Mouse (Mus musculus) kidney, embryonic 16.5 days (tissue): ENCODE results near the gene Stambpl1. TPM values are rescaled to one million over a fixed set of nuclear protein-coding genes. Genes with fewer than 3 reads are reported as not detected.

Experiments
- ATAC-seq: fragments of 200-750 bp; cut with Nextera tagmentation; 2 replicates; pipeline ENCODE4 v1.8.0; 2017; ENCODE audit warnings: moderate TSS enrichment; ENCODE audit not compliant: low FRiP score, low TSS enrichment
- H3K27ac ChIP-seq: fragments of 300-500 bp; sonication (generic); 2 replicates; pipeline ENCODE4 v1.5.1; 2014; ENCODE audit warnings: low read length
- H3K27me3 ChIP-seq: fragments of 300-500 bp; sonication (generic); 2 replicates; pipeline ENCODE4 v1.6.1; 2014; ENCODE audit warnings: low read length, control low read depth, mixed read lengths; ENCODE audit not compliant: insufficient read depth
- H3K36me3 ChIP-seq: fragments of 300-500 bp; sonication (generic); 2 replicates; pipeline ENCODE4 v1.6.1; 2014; ENCODE audit warnings: low read length, control low read depth, mixed read lengths; ENCODE audit not compliant: insufficient read depth
- H3K4me1 ChIP-seq: fragments of 300-500 bp; sonication (generic); 2 replicates; pipeline ENCODE4 v1.6.1; 2014; ENCODE audit warnings: low read length, control low read depth, mixed read lengths; ENCODE audit not compliant: insufficient read depth
- H3K4me2 ChIP-seq: fragments of 300-500 bp; sonication (generic); replicated peaks from 2 replicates; pipeline ENCODE4 v1.6.1; 2014; ENCODE audit warnings: low read depth, low read length
- H3K4me3 ChIP-seq: fragments of 300-500 bp; sonication (generic); 2 replicates; pipeline ENCODE4 v1.5.1; 2014; ENCODE audit warnings: mild to moderate bottlenecking, low read length
- H3K9ac ChIP-seq: fragments of 300-500 bp; sonication (generic); replicated peaks from 2 replicates; pipeline ENCODE4 v1.6.1; 2014; ENCODE audit warnings: low read length
- H3K9me3 ChIP-seq: fragments of 300-500 bp; sonication (generic); 2 replicates; pipeline ENCODE4 v1.6.1; 2016; ENCODE audit warnings: low read length, control low read depth
- WGBS: fragments of 180-500 bp; shearing (Covaris S2); extraction: QIAGEN DNeasy Blood & Tissue Kit; methylation state at CpG from one replicate; pipeline ENCODE4 v1.1.7; 2014; 5-methylcytosine and 5-hydroxymethylcytosine counted together
- polyA plus RNA-seq: library from polyadenylated mRNA; unstranded; fragments of >200 nt; fragmentation: Nextera tagmentation; extraction: Ambion mirVana; gene quantifications from 2 replicates; pipeline ENCODE4 v1.2.1, GENCODE M21; 2015

Stambpl1 gene
- polyA plus RNA-seq, 1 experiment from 2014 or later = 5.0 TPM

GRCm38 (mm10) chr19:34287656-34288415 is 95.8 kb downstream of the Stambpl1 start:
- WGBS = 69% methylated on average over 13 of the region's 13 CpGs
- H3K4me3 ChIP-seq = no peak overlapping the region
- no peak overlapping the region for H3K4me2 ChIP-seq
- H3K36me3 ChIP-seq = no peaks in the 10 kb centered on the region
- no peak overlapping the region for H3K27ac ChIP-seq
- peaks cover 4% of the 10 kb centered on the region; the same call in 1 of the 2 replicates for H3K4me1 ChIP-seq
- H3K27me3 ChIP-seq = 0 out of 2 replicates have a peak, but pooled peaks cover 4% of the 10 kb centered on the region
- ATAC-seq = no peak
- no peak overlapping the region for H3K9ac ChIP-seq
- H3K9me3 ChIP-seq = no peaks in the 10 kb centered on the region

DNA sequence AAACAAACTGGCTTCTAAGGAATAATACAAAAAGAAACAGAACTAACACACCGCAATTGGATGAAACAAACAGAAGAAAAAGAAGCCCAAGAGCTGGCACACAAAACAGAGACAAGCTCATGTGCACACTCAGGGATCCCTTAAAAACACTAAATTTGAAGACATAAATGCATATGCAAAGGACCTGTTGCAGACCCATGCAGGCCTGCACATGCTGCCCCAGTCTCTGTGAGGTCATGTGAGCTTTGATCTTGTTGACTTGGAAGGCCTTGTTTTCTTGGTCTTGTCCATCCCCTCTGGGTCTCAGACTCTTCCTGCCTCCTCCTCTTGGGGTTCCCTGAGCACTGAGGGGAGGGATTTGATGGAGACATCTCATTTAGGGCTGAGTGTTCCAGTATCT is 96.7 kb downstream of the Stambpl1 start:
- ATAC-seq = no peak
- no peaks in the 10 kb centered on the region for H3K36me3 ChIP-seq
- H3K27ac ChIP-seq = no peak overlapping the region
- no peaks in the 10 kb centered on the region for H3K9me3 ChIP-seq
- H3K27me3 ChIP-seq = peaks cover 9% of the 10 kb centered on the region; the same call in 1 of the 2 replicates
- H3K4me1 ChIP-seq = peaks cover 4% of the 10 kb centered on the region; the same call in 1 of the 2 replicates
- H3K4me3 ChIP-seq = no peak overlapping the region
- H3K9ac ChIP-seq = no peak overlapping the region
- no peak overlapping the region for H3K4me2 ChIP-seq
- WGBS = 95% methylated on average over 1 of the region's 1 CpGs

Other genes starting within 250 kb of the Stambpl1 start
- not detected in 2 replicates for gene Lipf, start 231.0 kb upstream of the Stambpl1 start, polyA plus RNA-seq
- not detected in 2 replicates for gene Lipk, start 183.9 kb upstream of the Stambpl1 start, polyA plus RNA-seq
- not detected in 2 replicates for gene Lipn, start 124.9 kb upstream of the Stambpl1 start, polyA plus RNA-seq
- not detected in 2 replicates for gene Lipm, start 91.3 kb upstream of the Stambpl1 start, polyA plus RNA-seq
- 0.06 TPM in 1 of 2 replicates, not detected in the other for gene Ankrd22, start 26.2 kb upstream of the Stambpl1 start, polyA plus RNA-seq
- gene Acta2, start 63.4 kb downstream of the Stambpl1 start, polyA plus RNA-seq = 352 and 628 TPM in 2 replicates
- gene Fas, start 98.4 kb downstream of the Stambpl1 start, polyA plus RNA-seq = 4.0 and 5.3 TPM in 2 replicates